Mouse (Mus musculus): ENCODE results near the gene Rufy1. TPM values are rescaled to one million over a fixed set of nuclear protein-coding genes. Genes with fewer than 3 reads are reported as not detected.
A peak's percentile ranks its signal among the peaks of the same experiment; 100 is the strongest.
"Not testable (repeated sequence)": the region's sequence is repeated elsewhere in the genome, so short reads cannot be mapped to it uniquely, and the experiment has no call there.

Gene Rufy1
- polyA plus RNA-seq, 1 experiment from 2014 or later: 27.2 TPM

- WGBS: 4% methylated on average over 25 of the region's 26 CpGs
- Histone ChIP-seq H3K9ac (ENCODE audit: low read length) (no peak overlapping the region), H3K4me3 (ENCODE audit: low read depth, low read length) (no peak overlapping the region), H3K9me3 (replicated peaks; ENCODE audit: control insufficient read depth, low read length) (no peaks in the 10 kb centered on the region), H3K27ac (ENCODE audit: low read depth, low read length) (peak overlapping the region; percentile 33; the same call in 1 of the 2 replicates), H3K4me2 (ENCODE audit: low read length) (peak overlapping the region; percentile 34), H3K4me1 (ENCODE audit: control insufficient read depth, insufficient read depth, low read length) (peaks cover 17% of the 10 kb centered on the region), H3K27me3 (replicated peaks; ENCODE audit: control insufficient read depth, insufficient read depth, low read length) (no peaks in the 10 kb centered on the region), H3K36me3 (ENCODE audit: control insufficient read depth, insufficient read depth, low read length) (no peaks in the 10 kb centered on the region)
- DNase-seq (ENCODE audit: low spot score): peak; percentile 62
- peak; percentile 79 for ATAC-seq
Measured at GRCm38 (mm10) chr11:50457111-50457911, 26.4 kb upstream of the Rufy1 start.

GRCm38 (mm10) chr11:50456455-50456854 lies 25.5 kb upstream of the Rufy1 start:
- Histone ChIP-seq H3K4me3 (ENCODE audit: low read depth, low read length) (no peak overlapping the region), H3K4me1 (ENCODE audit: control insufficient read depth, insufficient read depth, low read length) (peaks cover 17% of the 10 kb centered on the region), H3K27ac (ENCODE audit: low read depth, low read length) (peak overlapping the region; percentile 33; the same call in 1 of the 2 replicates), H3K9ac (ENCODE audit: low read length) (no peak overlapping the region), H3K9me3 (replicated peaks; ENCODE audit: control insufficient read depth, low read length) (no peaks in the 10 kb centered on the region), H3K36me3 (ENCODE audit: control insufficient read depth, insufficient read depth, low read length) (no peaks in the 10 kb centered on the region), H3K27me3 (replicated peaks; ENCODE audit: control insufficient read depth, insufficient read depth, low read length) (no peaks in the 10 kb centered on the region), H3K4me2 (ENCODE audit: low read length) (peak overlapping the region; percentile 34; the same call in 1 of the 2 replicates)
- DNase-seq (ENCODE audit: low spot score) (peak; percentile 52), ATAC-seq (peak; percentile 54; the same call in 1 of the 2 replicates)
- WGBS: 34% methylated on average over 7 of the region's 7 CpGs

GRCm38 (mm10) chr11:50454934-50455333 lies 24.0 kb upstream of the Rufy1 start:
- Histone ChIP-seq H3K27ac (ENCODE audit: low read depth, low read length) (no peak overlapping the region), H3K4me3 (ENCODE audit: low read depth, low read length) (no peak overlapping the region), H3K9ac (ENCODE audit: low read length) (no peak overlapping the region), H3K9me3 (replicated peaks; ENCODE audit: control insufficient read depth, low read length) (no peaks in the 10 kb centered on the region), H3K27me3 (replicated peaks; ENCODE audit: control insufficient read depth, insufficient read depth, low read length) (no peaks in the 10 kb centered on the region), H3K4me2 (ENCODE audit: low read length) (no peak overlapping the region), H3K36me3 (ENCODE audit: control insufficient read depth, insufficient read depth, low read length) (no peaks in the 10 kb centered on the region), H3K4me1 (ENCODE audit: control insufficient read depth, insufficient read depth, low read length) (peaks cover 17% of the 10 kb centered on the region)
- ATAC-seq (no peak), DNase-seq (ENCODE audit: low spot score) (no peak)
- 43% methylated on average over 6 of the region's 6 CpGs for WGBS

- H3K4me3 ChIP-seq (ENCODE audit: low read depth, low read length): no peak overlapping the region
- no peak overlapping the region for H3K9ac ChIP-seq (ENCODE audit: low read length)
- no peaks in the 10 kb centered on the region for H3K36me3 ChIP-seq (ENCODE audit: control insufficient read depth, insufficient read depth, low read length)
- 75% methylated on average over 9 of the region's 9 CpGs for WGBS
- no peaks in the 10 kb centered on the region for H3K27me3 ChIP-seq (replicated peaks; ENCODE audit: control insufficient read depth, insufficient read depth, low read length)
- H3K27ac ChIP-seq (ENCODE audit: low read depth, low read length): no peak overlapping the region
- DNase-seq (ENCODE audit: low spot score) (no peak), ATAC-seq (no peak)
- H3K9me3 ChIP-seq (replicated peaks; ENCODE audit: control insufficient read depth, low read length): no peaks in the 10 kb centered on the region
- no peak overlapping the region for H3K4me2 ChIP-seq (ENCODE audit: low read length)
- H3K4me1 ChIP-seq (ENCODE audit: control insufficient read depth, insufficient read depth, low read length): no peaks in the 10 kb centered on the region
Measured at GRCm38 (mm10) chr11:50450236-50450635, 19.3 kb upstream of the Rufy1 start.

GRCm38 (mm10) chr11:50448163-50448562 lies 17.2 kb upstream of the Rufy1 start:
- H3K4me1 ChIP-seq (ENCODE audit: control insufficient read depth, insufficient read depth, low read length); H3K27me3 ChIP-seq (replicated peaks; ENCODE audit: control insufficient read depth, insufficient read depth, low read length); H3K9me3 ChIP-seq (replicated peaks; ENCODE audit: control insufficient read depth, low read length); DNase-seq (ENCODE audit: low spot score); H3K27ac ChIP-seq (ENCODE audit: low read depth, low read length); ATAC-seq; H3K9ac ChIP-seq (ENCODE audit: low read length); H3K4me3 ChIP-seq (ENCODE audit: low read depth, low read length); H3K36me3 ChIP-seq (ENCODE audit: control insufficient read depth, insufficient read depth, low read length); H3K4me2 ChIP-seq (ENCODE audit: low read length): not testable (repeated sequence)
- 43% methylated on average over 8 of the region's 8 CpGs for WGBS

- no peak overlapping the region for H3K27ac ChIP-seq (ENCODE audit: low read depth, low read length)
- WGBS: 72% methylated on average over 5 of the region's 5 CpGs
- DNase-seq (ENCODE audit: low spot score) (peak; percentile 84), ATAC-seq (peak; percentile 32; the same call in 1 of the 2 replicates)
- H3K36me3 ChIP-seq (ENCODE audit: control insufficient read depth, insufficient read depth, low read length): no peaks in the 10 kb centered on the region
- H3K27me3 ChIP-seq (replicated peaks; ENCODE audit: control insufficient read depth, insufficient read depth, low read length): no peaks in the 10 kb centered on the region
- no peaks in the 10 kb centered on the region for H3K4me1 ChIP-seq (ENCODE audit: control insufficient read depth, insufficient read depth, low read length)
- no peak overlapping the region for H3K4me3 ChIP-seq (ENCODE audit: low read depth, low read length)
- H3K9me3 ChIP-seq (replicated peaks; ENCODE audit: control insufficient read depth, low read length): no peaks in the 10 kb centered on the region
- H3K9ac ChIP-seq (ENCODE audit: low read length): no peak overlapping the region
- no peak overlapping the region for H3K4me2 ChIP-seq (ENCODE audit: low read length)
Measured at GRCm38 (mm10) chr11:50443259-50444065, 12.5 kb upstream of the Rufy1 start.

GRCm38 (mm10) chr11:50441637-50442036 lies 10.7 kb upstream of the Rufy1 start:
- H3K4me3 ChIP-seq (ENCODE audit: low read depth, low read length): no peak overlapping the region
- no peak for DNase-seq (ENCODE audit: low spot score)
- WGBS: 70% methylated on average over 9 of the region's 9 CpGs
- no peaks in the 10 kb centered on the region for H3K9me3 ChIP-seq (replicated peaks; ENCODE audit: control insufficient read depth, low read length)
- no peak overlapping the region for H3K4me2 ChIP-seq (ENCODE audit: low read length)
- H3K36me3 ChIP-seq (ENCODE audit: control insufficient read depth, insufficient read depth, low read length): no peaks in the 10 kb centered on the region
- no peak overlapping the region for H3K9ac ChIP-seq (ENCODE audit: low read length)
- ATAC-seq: no peak
- H3K4me1 ChIP-seq (ENCODE audit: control insufficient read depth, insufficient read depth, low read length): no peaks in the 10 kb centered on the region
- H3K27me3 ChIP-seq (replicated peaks; ENCODE audit: control insufficient read depth, insufficient read depth, low read length): no peaks in the 10 kb centered on the region
- H3K27ac ChIP-seq (ENCODE audit: low read depth, low read length): no peak overlapping the region

- 83% methylated on average over 6 of the region's 6 CpGs for WGBS
- Histone ChIP-seq H3K9me3 (replicated peaks; ENCODE audit: control insufficient read depth, low read length) (no peaks in the 10 kb centered on the region), H3K36me3 (ENCODE audit: control insufficient read depth, insufficient read depth, low read length) (no peaks in the 10 kb centered on the region)
Measured at GRCm38 (mm10) chr11:50440691-50441090, 9.8 kb upstream of the Rufy1 start.

GRCm38 (mm10) chr11:50439857-50440256 lies 8.9 kb upstream of the Rufy1 start:
- Histone ChIP-seq H3K36me3 (ENCODE audit: control insufficient read depth, insufficient read depth, low read length) (no peaks in the 10 kb centered on the region), H3K27me3 (replicated peaks; ENCODE audit: control insufficient read depth, insufficient read depth, low read length) (no peaks in the 10 kb centered on the region), H3K9ac (ENCODE audit: low read length) (no peak overlapping the region), H3K4me1 (ENCODE audit: control insufficient read depth, insufficient read depth, low read length) (no peaks in the 10 kb centered on the region), H3K27ac (ENCODE audit: low read depth, low read length) (no peak overlapping the region), H3K4me2 (ENCODE audit: low read length) (no peak overlapping the region), H3K4me3 (ENCODE audit: low read depth, low read length) (no peak overlapping the region), H3K9me3 (replicated peaks; ENCODE audit: control insufficient read depth, low read length) (no peaks in the 10 kb centered on the region)
- DNase-seq (ENCODE audit: low spot score) (no peak), ATAC-seq (no peak)
- 63% methylated on average over 8 of the region's 8 CpGs for WGBS

More at GRCm38 (mm10) chr11:50440691-50441090, 9.8 kb upstream of the Rufy1 start:
- ATAC-seq (no peak), DNase-seq (ENCODE audit: low spot score) (no peak)
- no peak overlapping the region for H3K4me2 ChIP-seq (ENCODE audit: low read length)
- H3K27ac ChIP-seq (ENCODE audit: low read depth, low read length): no peak overlapping the region
- H3K27me3 ChIP-seq (replicated peaks; ENCODE audit: control insufficient read depth, insufficient read depth, low read length): no peaks in the 10 kb centered on the region
- H3K9ac ChIP-seq (ENCODE audit: low read length): no peak overlapping the region
- H3K4me3 ChIP-seq (ENCODE audit: low read depth, low read length): no peak overlapping the region
- no peaks in the 10 kb centered on the region for H3K4me1 ChIP-seq (ENCODE audit: control insufficient read depth, insufficient read depth, low read length)

Data from forebrain, embryonic 14.5 days (tissue).